Mouse (Mus musculus): Measurements from ENCODE around the gene Muc3.
A peak's percentile ranks its signal among the peaks of the same experiment; 100 is the strongest.

DNA sequence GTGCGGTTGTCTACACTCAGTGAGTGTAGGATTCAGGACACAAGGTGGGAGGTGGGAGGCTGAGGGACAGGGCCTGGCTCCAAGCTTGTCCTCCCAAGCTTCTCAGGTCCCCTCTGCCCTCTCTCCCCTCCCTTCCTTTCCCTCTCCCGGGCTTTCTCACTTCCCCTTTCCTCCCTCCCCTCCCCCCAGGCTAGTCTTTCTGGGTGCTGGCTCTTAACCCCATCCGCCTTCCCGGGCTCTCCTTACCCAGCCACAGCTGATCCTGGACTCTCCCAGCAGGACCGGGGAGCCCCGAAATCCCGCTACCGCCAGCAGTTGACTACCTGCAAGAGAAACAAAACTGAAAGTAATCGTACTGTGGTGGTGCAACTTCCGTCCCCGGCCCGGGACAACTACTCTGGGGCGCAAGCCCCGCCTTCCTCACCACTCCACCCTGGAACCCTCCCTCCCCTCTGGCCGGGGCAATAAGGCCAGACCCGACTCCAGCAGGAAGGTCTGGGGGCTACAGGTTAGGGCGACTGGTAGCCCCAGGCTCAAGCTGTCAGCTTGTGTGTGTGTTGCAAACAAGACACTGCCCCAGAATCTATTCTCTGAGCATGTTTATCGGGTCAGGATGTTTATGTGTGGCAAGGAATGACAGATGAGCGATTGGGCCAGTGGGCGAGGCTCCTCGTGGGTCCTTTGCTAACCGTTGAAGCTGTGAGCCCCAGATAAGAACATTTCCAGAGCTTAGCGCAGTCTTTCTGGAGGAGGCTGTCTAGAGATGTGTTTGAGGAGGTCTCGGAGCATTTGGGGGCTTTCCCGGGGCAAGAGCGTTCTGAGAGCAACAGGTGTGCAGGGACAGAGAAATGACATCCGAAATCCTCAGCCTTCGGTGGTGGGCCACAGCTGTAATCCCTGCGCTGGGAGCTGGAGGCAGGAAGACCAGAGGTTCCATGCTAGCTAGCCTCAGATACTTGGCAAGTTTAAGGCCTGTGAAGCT lies 33.0 kb downstream of the Muc3 start, which contains the start of gene Trim56:
- TF ChIP-seq USF1 (IDR thresholded peaks at IDR 0.05; ENCODE audit: low read depth) = no peak
- no peak for TF ChIP-seq MAX (IDR thresholded peaks at IDR 0.05; ENCODE audit: low read depth)
- peak; percentile 61 for TF ChIP-seq POLR2A (IDR thresholded peaks at IDR 0.05; ENCODE audit: insufficient read length, low read depth)
- no peak for TF ChIP-seq E2F4 (IDR thresholded peaks at IDR 0.05; ENCODE audit: insufficient read depth)
- TF ChIP-seq POLR2AphosphoS2 (IDR thresholded peaks at IDR 0.05; ENCODE audit: insufficient read length, low read depth) = no peak
- no peak for TF ChIP-seq MYOG (IDR thresholded peaks at IDR 0.05; ENCODE audit: control insufficient read depth in 1 of 3, insufficient read depth in 1 of 3, insufficient read length in 2 of 3, low read depth in 2 of 3)
- TF ChIP-seq TCF12 (IDR thresholded peaks at IDR 0.05; ENCODE audit: insufficient read depth, poor library complexity, severe bottlenecking) = no peak
- TF ChIP-seq REST (IDR thresholded peaks at IDR 0.05; ENCODE audit: insufficient read depth, insufficient read length) = no peak
- TF ChIP-seq SRF (IDR thresholded peaks at IDR 0.05; ENCODE audit: control insufficient read depth, insufficient read length, low read depth) = no peak
